21 mouse cellular contexts compared by ENCODE assay signal in genomic region chr3:40500157-40500808, GRCm38 (mm10). TPM values are rescaled to one million over a fixed set of nuclear protein-coding genes. Genes with fewer than 3 reads are reported as not detected.
DNase-seq lines count a peak whose midpoint lies in the region; ATAC-seq and TF ChIP-seq lines count a peak whose summit lies in the region.
"Had no signal": no experiment of that assay in that cellular context is flagged by ENCODE, and none has a peak within 500 bp of the region (broad histone marks: within the 10 kb centered on the region; RNA-seq: fewer than 3 reads in every experiment).

No protein-coding gene starts in this region.

- intact Hi-C loops in left cerebral cortex, postnatal 10 days (cut with DNase I), result loop anchor here (10.0 kb wide), 1 partner anchor 1625 kb away; no protein-coding TSS in a partner anchor

- no peak overlapping the region for H3K4me3 ChIP-seq in bone marrow, adult 2 months (replicated peaks; ENCODE audit: control insufficient read depth, low read depth, low read length)
- H3K4me3 ChIP-seq: forebrain, embryonic 10.5 days; heart, embryonic 13.5 days; hindbrain, embryonic 13.5 days; limb, embryonic 10.5 days; liver, embryonic 13.5 days had no signal

- TF ChIP-seq CTCF in bone marrow, adult 2 months (IDR thresholded peaks at IDR 0.05; ENCODE audit: control insufficient read depth, insufficient read depth, low read length), result no peak

- peaks cover 2% of the 10 kb centered on the region; the same call in 1 of the 2 replicates for H3K4me1 ChIP-seq in bone marrow, adult 2 months (ENCODE audit: control insufficient read depth, insufficient read depth, low read length)
- H3K4me1 ChIP-seq: forebrain, embryonic 10.5 days; heart, embryonic 13.5 days; hindbrain, embryonic 13.5 days; limb, embryonic 10.5 days; liver, embryonic 13.5 days had no signal

- no peak for TF ChIP-seq POLR2A in bone marrow, adult 2 months (IDR thresholded peaks at IDR 0.05; ENCODE audit: borderline replicate concordance, control insufficient read depth, low read depth, low read length)

- 64% methylated on average over 8 of the region's 8 CpGs for WGBS in bone marrow, adult 2 months

- peak; percentile 5 to 10 for DNase-seq in lung, adult 18-20 months
- DNase-seq in lung, postnatal 10 days, result no peak
- no peak for DNase-seq in right cerebral cortex, adult 2 months (ENCODE audit: low spot score in 2 of 2)
- no peak for DNase-seq in layer of hippocampus, postnatal 14 days (ENCODE audit: low spot score in 2 of 2)
- no peak for DNase-seq in left cerebral cortex, postnatal 10 days (ENCODE audit: extremely low spot score in 1 of 2, low spot score in 2 of 2)
- DNase-seq: adrenal gland, postnatal 10 days; cerebellum, adult 9-10 months; gastrocnemius, postnatal 10 days; heart, adult 18-20 months; heart, postnatal 14 days; kidney, adult 2 months; liver, embryonic 13.5 days; thymus, postnatal 14 days had no signal

- peak overlapping the region; percentile 40; the same call in 1 of the 2 replicates for H3K27ac ChIP-seq in bone marrow, adult 2 months (ENCODE audit: control insufficient read depth, insufficient read depth, low read depth, low read length, poor library complexity)
- H3K27ac ChIP-seq: forebrain, embryonic 10.5 days; heart, embryonic 13.5 days; hindbrain, embryonic 13.5 days; kidney, postnatal 0 days; limb, embryonic 10.5 days; liver, embryonic 13.5 days had no signal

- ATAC-seq in megakaryocyte, adult 5-6 weeks (ENCODE audit: poor library complexity, severe bottlenecking), result peak; percentile 91
- ATAC-seq: forebrain, embryonic 16.5 days had no signal

RNA-seq across cellular contexts. Expression of gene Intu, which starts 30.8 kb away (rescaled TPM):
- polyA plus RNA-seq in bone marrow, adult 2 months (2011; ENCODE audit: insufficient read depth, insufficient read length, low replicate concordance, missing spikeins), result 0.83 and 1.3 TPM in 2 replicates
- total RNA-seq in megakaryocyte, adult 5-6 weeks (2015), result 0.56 and 1.4 TPM in 2 replicates
- 0.61 and 0.73 TPM in 2 replicates for total RNA-seq in megakaryocyte, adult 5-6 weeks (2017)
- total RNA-seq in layer of hippocampus, postnatal 14 days (2021), result 1 to 10 TPM; 5.2 to 5.5 TPM
- total RNA-seq in left cerebral cortex, postnatal 10 days (2021), result 1 to 10 TPM; 5.2 to 5.9 TPM

Comparison
In these comparisons a context has a peak if more than half of its experiments do, and no peak if none do; other contexts are left out.
1. DNase-seq: peak in lung, adult 18-20 months (2 of 2); none in lung, postnatal 10 days (single experiment), right cerebral cortex, adult 2 months (0 of 2), layer of hippocampus, postnatal 14 days (0 of 2) and left cerebral cortex, postnatal 10 days (0 of 2).